Mouse (Mus musculus): ENCODE measurements around the gene Hexim1.

- TF ChIP-seq POLR2A (IDR thresholded peaks at IDR 0.05; ENCODE audit: low read depth, low read length) (no peak), CTCF (IDR thresholded peaks at IDR 0.05; ENCODE audit: extremely low read depth, insufficient read depth, insufficient read length, insufficient replicate concordance) (peak; percentile 30; the same call in 1 of the 2 replicates)
These were observed 35.5 kb upstream of the Hexim1 start for GRCm38 (mm10) chr11:103080323-103081091.
